Mouse (Mus musculus): ENCODE measurements around the gene Ptprm.

GRCm38 (mm10) chr17:67242774-67243495, 111.3 kb downstream of the Ptprm start:
- TF ChIP-seq CTCF (IDR thresholded peaks at IDR 0.05; ENCODE audit: borderline replicate concordance, insufficient read depth, low read length) (no peak), POLR2A (IDR thresholded peaks at IDR 0.05; ENCODE audit: low read depth, low read length) (no peak)

All from embryonic fibroblast, embryonic 13.5 days (primary cell).